Mouse (Mus musculus) liver, embryonic 14.5 days (tissue): ENCODE measurements around the gene Tes3-ps.

Experiments used
- CTCF ChIP-seq: IDR thresholded peaks from 2 replicates; pipeline ENCODE4 v1.5.1; 2016; ENCODE audit warnings: antibody characterized with exemption, low read depth, control low read depth
- EP300 ChIP-seq: IDR thresholded peaks from 2 replicates; pipeline ENCODE4 v1.6.1; 2016; ENCODE audit warnings: antibody characterized with exemption, low read depth

DNA sequence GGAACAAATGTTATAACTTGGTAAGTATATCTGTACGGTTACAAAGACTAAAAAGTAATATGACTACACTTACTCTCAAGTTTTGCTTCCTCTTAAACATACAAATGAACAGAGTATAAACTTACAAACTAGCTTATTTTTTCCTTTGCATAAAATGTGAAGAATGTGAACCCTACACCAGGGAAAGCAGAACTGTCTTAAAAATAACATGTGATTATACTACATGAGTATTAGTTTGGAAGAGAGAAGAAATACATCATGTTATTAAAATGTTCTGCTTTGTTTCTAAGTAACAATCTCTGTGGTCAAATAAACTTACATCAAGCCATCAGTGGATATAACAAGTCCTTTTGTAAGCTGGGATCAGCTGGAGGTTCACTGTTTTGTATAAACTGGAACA lies 45.6 kb downstream of the Tes3-ps start:
- TF ChIP-seq EP300: no peak
- TF ChIP-seq CTCF: no peak
